Mouse (Mus musculus): ENCODE measurements around the gene Ighmbp2. TPM values are rescaled to one million over a fixed set of nuclear protein-coding genes. Genes with fewer than 3 reads are reported as not detected.

Gene Ighmbp2
- polyA plus RNA-seq, 1 experiment from 2014 or later: 4.6 TPM

- WGBS (ENCODE audit: insufficient replicate concordance): 86% methylated on average over 6 of the region's 6 CpGs
- ATAC-seq (replicated peaks; ENCODE audit: insufficient number of reproducible peaks, low FRiP score, low TSS enrichment): no peak
- Histone ChIP-seq H3K27me3 (ENCODE audit: control insufficient read depth, insufficient read depth, low read length) (no peaks in the 10 kb centered on the region), H3K4me3 (ENCODE audit: low read depth, low read length) (no peak overlapping the region), H3K27ac (ENCODE audit: low read depth, low read length) (no peak overlapping the region), H3K9me3 (replicated peaks; ENCODE audit: control insufficient read depth, low read length) (no peaks in the 10 kb centered on the region), H3K9ac (ENCODE audit: low read depth, low read length) (no peak overlapping the region), H3K4me2 (no peak overlapping the region), H3K4me1 (ENCODE audit: control insufficient read depth, insufficient read depth, low read length) (no peaks in the 10 kb centered on the region), H3K36me3 (ENCODE audit: control insufficient read depth, insufficient read depth, low read length) (peaks cover 26% of the 10 kb centered on the region)
Observed at GRCm38 (mm10) chr19:3269803-3270202, 13.0 kb downstream of the Ighmbp2 start.

- Histone ChIP-seq H3K9me3 (replicated peaks; ENCODE audit: control insufficient read depth, low read length) (no peaks in the 10 kb centered on the region), H3K27me3 (ENCODE audit: control insufficient read depth, insufficient read depth, low read length) (no peaks in the 10 kb centered on the region), H3K9ac (ENCODE audit: low read depth, low read length) (no peak overlapping the region), H3K4me2 (no peak overlapping the region), H3K4me3 (ENCODE audit: low read depth, low read length) (no peak overlapping the region), H3K36me3 (ENCODE audit: control insufficient read depth, insufficient read depth, low read length) (peaks cover 30% of the 10 kb centered on the region), H3K27ac (ENCODE audit: low read depth, low read length) (no peak overlapping the region), H3K4me1 (ENCODE audit: control insufficient read depth, insufficient read depth, low read length) (no peaks in the 10 kb centered on the region)
- no peak for ATAC-seq (replicated peaks; ENCODE audit: insufficient number of reproducible peaks, low FRiP score, low TSS enrichment)
- 85% methylated on average over 9 of the region's 9 CpGs for WGBS (ENCODE audit: insufficient replicate concordance)
Observed at GRCm38 (mm10) chr19:3269279-3269678, 13.5 kb downstream of the Ighmbp2 start.

- 89% methylated on average over 17 of the region's 17 CpGs for WGBS (ENCODE audit: insufficient replicate concordance)
- H3K9ac ChIP-seq (ENCODE audit: low read depth, low read length): no peak overlapping the region
- H3K4me3 ChIP-seq (ENCODE audit: low read depth, low read length): no peak overlapping the region
- H3K4me1 ChIP-seq (ENCODE audit: control insufficient read depth, insufficient read depth, low read length): no peaks in the 10 kb centered on the region
- peaks cover 29% of the 10 kb centered on the region for H3K36me3 ChIP-seq (ENCODE audit: control insufficient read depth, insufficient read depth, low read length)
- H3K4me2 ChIP-seq: no peak overlapping the region
- no peak overlapping the region for H3K27ac ChIP-seq (ENCODE audit: low read depth, low read length)
- no peaks in the 10 kb centered on the region for H3K9me3 ChIP-seq (replicated peaks; ENCODE audit: control insufficient read depth, low read length)
- no peaks in the 10 kb centered on the region for H3K27me3 ChIP-seq (ENCODE audit: control insufficient read depth, insufficient read depth, low read length)
- ATAC-seq (replicated peaks; ENCODE audit: insufficient number of reproducible peaks, low FRiP score, low TSS enrichment): no peak
Observed at GRCm38 (mm10) chr19:3268218-3268980, 14.4 kb downstream of the Ighmbp2 start.

- Histone ChIP-seq H3K4me2 (no peak overlapping the region), H3K9ac (ENCODE audit: low read depth, low read length) (no peak overlapping the region), H3K36me3 (ENCODE audit: control insufficient read depth, insufficient read depth, low read length) (peaks cover 26% of the 10 kb centered on the region), H3K4me1 (ENCODE audit: control insufficient read depth, insufficient read depth, low read length) (no peaks in the 10 kb centered on the region), H3K27ac (ENCODE audit: low read depth, low read length) (no peak overlapping the region), H3K27me3 (ENCODE audit: control insufficient read depth, insufficient read depth, low read length) (no peaks in the 10 kb centered on the region), H3K4me3 (ENCODE audit: low read depth, low read length) (no peak overlapping the region), H3K9me3 (replicated peaks; ENCODE audit: control insufficient read depth, low read length) (no peaks in the 10 kb centered on the region)
- WGBS (ENCODE audit: insufficient replicate concordance): 86% methylated on average over 4 of the region's 4 CpGs
- no peak for ATAC-seq (replicated peaks; ENCODE audit: insufficient number of reproducible peaks, low FRiP score, low TSS enrichment)
Observed at GRCm38 (mm10) chr19:3267340-3267739, 15.5 kb downstream of the Ighmbp2 start.

- H3K27me3 ChIP-seq (ENCODE audit: control insufficient read depth, insufficient read depth, low read length): no peaks in the 10 kb centered on the region
- no peak overlapping the region for H3K4me3 ChIP-seq (ENCODE audit: low read depth, low read length)
- H3K9me3 ChIP-seq (replicated peaks; ENCODE audit: control insufficient read depth, low read length): no peaks in the 10 kb centered on the region
- H3K4me1 ChIP-seq (ENCODE audit: control insufficient read depth, insufficient read depth, low read length): no peaks in the 10 kb centered on the region
- no peak overlapping the region for H3K4me2 ChIP-seq
- H3K36me3 ChIP-seq (ENCODE audit: control insufficient read depth, insufficient read depth, low read length): peaks cover 26% of the 10 kb centered on the region
- no peak overlapping the region for H3K27ac ChIP-seq (ENCODE audit: low read depth, low read length)
- no peak overlapping the region for H3K9ac ChIP-seq (ENCODE audit: low read depth, low read length)
- 92% methylated on average over 4 of the region's 4 CpGs for WGBS (ENCODE audit: insufficient replicate concordance)
- no peak for ATAC-seq (replicated peaks; ENCODE audit: insufficient number of reproducible peaks, low FRiP score, low TSS enrichment)
Observed at GRCm38 (mm10) chr19:3266676-3267075, 16.1 kb downstream of the Ighmbp2 start.

GRCm38 (mm10) chr19:3266136-3266535 lies 16.7 kb downstream of the Ighmbp2 start:
- WGBS (ENCODE audit: insufficient replicate concordance): 88% methylated on average over 5 of the region's 5 CpGs
- no peak overlapping the region for H3K4me3 ChIP-seq (ENCODE audit: low read depth, low read length)
- no peak for ATAC-seq (replicated peaks; ENCODE audit: insufficient number of reproducible peaks, low FRiP score, low TSS enrichment)
- H3K9ac ChIP-seq (ENCODE audit: low read depth, low read length): no peak overlapping the region
- H3K36me3 ChIP-seq (ENCODE audit: control insufficient read depth, insufficient read depth, low read length): peaks cover 26% of the 10 kb centered on the region
- H3K9me3 ChIP-seq (replicated peaks; ENCODE audit: control insufficient read depth, low read length): no peaks in the 10 kb centered on the region
- H3K4me2 ChIP-seq: no peak overlapping the region
- H3K27ac ChIP-seq (ENCODE audit: low read depth, low read length): no peak overlapping the region
- H3K4me1 ChIP-seq (ENCODE audit: control insufficient read depth, insufficient read depth, low read length): no peaks in the 10 kb centered on the region
- no peaks in the 10 kb centered on the region for H3K27me3 ChIP-seq (ENCODE audit: control insufficient read depth, insufficient read depth, low read length)

- Histone ChIP-seq H3K27me3 (ENCODE audit: control insufficient read depth, insufficient read depth, low read length) (no peaks in the 10 kb centered on the region), H3K4me3 (ENCODE audit: low read depth, low read length) (no peak overlapping the region), H3K9ac (ENCODE audit: low read depth, low read length) (no peak overlapping the region), H3K4me2 (no peak overlapping the region), H3K4me1 (ENCODE audit: control insufficient read depth, insufficient read depth, low read length) (no peaks in the 10 kb centered on the region), H3K27ac (ENCODE audit: low read depth, low read length) (no peak overlapping the region), H3K9me3 (replicated peaks; ENCODE audit: control insufficient read depth, low read length) (no peaks in the 10 kb centered on the region), H3K36me3 (ENCODE audit: control insufficient read depth, insufficient read depth, low read length) (peaks cover 26% of the 10 kb centered on the region)
- no peak for ATAC-seq (replicated peaks; ENCODE audit: insufficient number of reproducible peaks, low FRiP score, low TSS enrichment)
- 92% methylated on average over 9 of the region's 9 CpGs for WGBS (ENCODE audit: insufficient replicate concordance)
Observed at GRCm38 (mm10) chr19:3265180-3265579, 17.6 kb downstream of the Ighmbp2 start.

GRCm38 (mm10) chr19:3264348-3264747 lies 18.5 kb downstream of the Ighmbp2 start:
- no peak overlapping the region for H3K9ac ChIP-seq (ENCODE audit: low read depth, low read length)
- no peaks in the 10 kb centered on the region for H3K27me3 ChIP-seq (ENCODE audit: control insufficient read depth, insufficient read depth, low read length)
- 91% methylated on average over 6 of the region's 6 CpGs for WGBS (ENCODE audit: insufficient replicate concordance)
- H3K36me3 ChIP-seq (ENCODE audit: control insufficient read depth, insufficient read depth, low read length): peaks cover 26% of the 10 kb centered on the region
- no peak overlapping the region for H3K4me3 ChIP-seq (ENCODE audit: low read depth, low read length)
- no peak for ATAC-seq (replicated peaks; ENCODE audit: insufficient number of reproducible peaks, low FRiP score, low TSS enrichment)
- no peak overlapping the region for H3K4me2 ChIP-seq
- H3K27ac ChIP-seq (ENCODE audit: low read depth, low read length): no peak overlapping the region
- H3K4me1 ChIP-seq (ENCODE audit: control insufficient read depth, insufficient read depth, low read length): no peaks in the 10 kb centered on the region
- H3K9me3 ChIP-seq (replicated peaks; ENCODE audit: control insufficient read depth, low read length): no peaks in the 10 kb centered on the region

Measured in heart, embryonic 11.5 days (tissue).